Mouse (Mus musculus): ENCODE results near the gene Pde7b. TPM values are rescaled to one million over a fixed set of nuclear protein-coding genes. Genes with fewer than 3 reads are reported as not detected.

Pde7b gene
- total and polyA plus RNA-seq, 3 experiments = 3.5 to 15.8 (median 12.4) TPM

DNA sequence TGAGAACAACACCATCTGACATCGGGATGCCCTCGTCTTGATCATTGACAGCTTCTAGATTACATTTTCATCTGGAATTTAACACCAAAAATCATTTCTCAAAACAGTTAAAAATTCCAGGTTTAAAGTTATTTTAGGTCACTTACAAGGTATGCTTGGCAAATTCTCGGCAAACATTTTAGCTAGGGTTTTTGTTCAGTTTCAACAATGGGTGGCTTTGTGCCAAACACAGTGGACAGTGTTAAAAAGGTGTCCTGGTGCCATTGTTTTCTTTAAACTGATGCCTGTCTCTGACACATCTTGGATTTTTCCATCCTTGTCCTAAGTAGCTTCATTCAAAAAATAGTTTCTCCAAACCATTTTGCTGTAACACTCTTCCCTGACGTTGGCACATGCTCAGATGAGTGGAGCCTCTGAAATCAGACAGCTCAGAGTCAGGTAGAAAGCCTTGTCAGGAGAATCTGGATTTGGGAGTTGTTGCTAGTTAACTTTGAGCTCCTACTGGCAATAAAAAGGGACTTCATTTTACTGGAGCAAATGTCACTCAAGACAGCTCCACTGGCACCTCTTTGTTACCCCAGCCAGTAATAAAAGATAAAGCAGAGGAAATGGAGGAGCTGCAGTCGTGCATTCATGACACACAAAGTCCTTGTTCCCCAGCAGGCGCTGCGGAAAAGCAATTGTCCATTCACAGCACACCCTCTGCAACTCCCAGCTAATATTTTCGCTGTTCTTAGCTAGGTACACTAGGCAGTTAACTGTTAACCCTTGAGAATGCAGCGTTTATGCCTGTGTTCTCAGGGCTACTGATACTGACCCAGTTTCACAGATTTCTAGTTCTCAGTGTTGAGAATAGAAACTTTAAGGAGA is 2.0 kb downstream of the Pde7b start:
- DNase-seq = peak; percentile 5

GRCm38 (mm10) chr10:20719201-20719600 is 5.7 kb downstream of the Pde7b start:
- DNase-seq = no peak

- no peak for DNase-seq
Observed at GRCm38 (mm10) chr10:20700633-20701032, 24.2 kb downstream of the Pde7b start.

DNA sequence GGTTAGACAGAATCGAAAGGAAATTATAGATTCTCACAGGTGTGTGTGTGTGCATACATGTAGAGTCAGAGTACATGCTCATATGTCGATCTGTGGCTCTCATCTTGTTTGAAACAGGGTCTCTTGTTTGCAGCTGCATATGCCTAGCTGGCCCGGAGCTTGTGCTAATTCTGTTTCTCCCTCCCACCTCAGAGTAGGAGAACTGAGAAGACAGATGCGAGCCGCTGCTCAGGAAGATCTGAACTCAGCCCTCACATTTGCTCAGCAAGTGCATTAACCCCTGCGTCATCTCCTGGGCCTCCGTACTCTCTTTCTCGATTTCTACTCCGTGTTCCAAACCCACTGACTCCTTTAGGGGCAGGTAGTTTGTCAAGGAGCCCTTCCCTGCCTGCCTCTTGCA is 25.0 kb downstream of the Pde7b start:
- DNase-seq = no peak

DNA sequence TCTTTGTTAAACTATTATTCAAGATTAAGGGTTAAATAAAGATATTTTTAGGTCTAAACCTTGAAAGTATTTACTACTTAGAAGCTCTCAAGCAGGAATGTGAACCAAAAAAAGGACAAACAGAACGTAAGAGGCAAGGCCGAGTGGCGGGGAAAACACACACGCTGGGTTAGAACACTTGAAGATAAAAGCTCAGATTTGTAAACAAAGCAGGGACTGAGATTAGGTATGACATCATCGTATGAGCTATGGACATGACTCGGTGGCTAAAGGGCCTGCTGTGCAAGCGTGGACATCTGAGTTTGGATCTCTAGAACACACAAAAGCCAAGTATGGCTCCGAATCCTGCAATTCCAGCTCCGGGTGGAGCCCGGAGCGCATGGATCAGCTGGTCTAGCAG is 29.2 kb downstream of the Pde7b start:
- no peak for DNase-seq

GRCm38 (mm10) chr10:20690002-20690401 is 34.9 kb downstream of the Pde7b start:
- DNase-seq = no peak

DNA sequence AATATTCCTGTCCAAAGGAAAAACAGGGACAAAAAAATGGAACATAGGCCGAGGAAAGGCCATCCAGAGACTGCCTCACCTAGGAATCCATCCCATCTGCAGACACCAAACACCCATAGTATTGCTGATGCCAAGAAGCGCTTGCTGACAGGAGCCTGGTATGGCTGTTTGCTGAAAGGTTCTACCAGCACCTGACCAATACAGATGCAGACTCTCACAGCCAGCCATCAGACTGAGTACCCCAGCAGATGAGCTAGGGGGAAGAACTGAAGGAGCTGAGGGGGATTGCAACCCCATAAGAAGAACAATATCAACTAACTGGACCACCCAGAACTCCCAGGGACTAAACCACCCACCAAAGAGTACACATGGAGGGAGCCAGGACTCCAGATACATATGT is 40.7 kb downstream of the Pde7b start:
- no peak for DNase-seq

GRCm38 (mm10) chr10:20680986-20681385 is 43.9 kb downstream of the Pde7b start:
- no peak for DNase-seq

DNA sequence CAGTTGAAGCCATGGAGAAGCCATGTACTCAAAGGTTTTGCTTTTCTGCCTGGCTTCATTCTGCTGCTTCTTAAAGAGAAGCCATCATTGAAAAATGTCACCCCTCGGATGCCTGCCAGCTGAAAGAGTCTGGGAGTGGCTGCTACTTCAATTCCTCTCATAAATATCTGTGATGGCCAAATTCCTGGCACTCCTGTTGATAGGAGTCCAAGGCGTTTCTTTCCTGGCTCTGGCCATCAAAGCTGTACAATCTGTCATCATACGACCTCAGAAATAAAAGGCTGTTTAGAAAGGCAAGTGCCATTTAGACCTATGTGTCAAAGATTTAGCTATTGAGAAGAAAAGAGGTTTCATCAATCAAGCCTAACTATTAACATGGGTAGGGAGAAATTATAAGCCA is 49.6 kb downstream of the Pde7b start:
- peak; percentile 61 for DNase-seq

- DNase-seq = peak; percentile 31
Observed at GRCm38 (mm10) chr10:20673798-20674197, 51.1 kb downstream of the Pde7b start.

GRCm38 (mm10) chr10:20672591-20672990 is 52.3 kb downstream of the Pde7b start:
- DNase-seq = no peak

DNA sequence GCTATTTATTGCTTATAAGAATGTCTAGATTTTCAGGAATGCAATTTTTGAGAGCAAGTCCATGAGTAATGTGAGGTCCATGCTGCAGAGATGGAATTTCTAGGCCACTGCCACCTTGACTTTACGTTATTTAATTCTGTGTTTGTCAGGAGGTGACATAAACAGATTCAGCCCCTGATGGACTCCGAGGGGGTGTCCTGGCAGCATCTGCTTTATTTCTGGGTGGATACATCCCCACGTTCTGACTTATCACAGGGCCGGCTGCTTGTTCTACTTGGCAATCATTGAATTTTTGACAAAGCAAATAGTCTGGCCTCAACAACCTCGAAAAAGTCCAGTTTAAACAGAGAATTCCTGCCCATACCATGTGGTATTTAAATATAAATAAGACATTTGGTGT is 53.3 kb downstream of the Pde7b start:
- no peak for DNase-seq

- no peak for DNase-seq
Observed at GRCm38 (mm10) chr10:20670541-20670940, 54.3 kb downstream of the Pde7b start.

GRCm38 (mm10) chr10:20669467-20669866 is 55.4 kb downstream of the Pde7b start:
- no peak for DNase-seq

- DNase-seq = no peak
Observed at GRCm38 (mm10) chr10:20668577-20668976, 56.3 kb downstream of the Pde7b start.

GRCm38 (mm10) chr10:20666655-20667054 is 58.2 kb downstream of the Pde7b start:
- no peak for DNase-seq

- DNase-seq = no peak
Observed at GRCm38 (mm10) chr10:20662951-20663350, 61.9 kb downstream of the Pde7b start.

DNA sequence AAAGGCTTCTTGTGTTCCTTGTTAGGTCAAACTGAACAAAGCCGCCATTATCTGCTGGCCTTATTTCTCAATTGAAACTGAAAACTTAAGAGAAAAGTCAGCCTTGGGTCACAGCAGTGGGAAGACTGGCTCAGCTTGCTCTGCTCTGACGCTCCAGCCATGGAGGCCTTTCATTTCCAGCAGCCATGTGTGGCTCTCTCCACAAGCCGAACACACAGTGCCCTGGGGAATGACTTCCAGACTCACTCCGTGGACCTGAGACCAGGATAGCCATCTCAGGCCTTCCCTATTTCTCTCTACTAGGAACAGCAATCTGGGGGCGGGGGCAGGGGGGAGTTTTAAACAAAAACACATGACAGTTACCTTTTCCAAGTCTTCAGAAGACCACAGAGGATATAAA is 63.2 kb downstream of the Pde7b start:
- DNase-seq = no peak

DNA sequence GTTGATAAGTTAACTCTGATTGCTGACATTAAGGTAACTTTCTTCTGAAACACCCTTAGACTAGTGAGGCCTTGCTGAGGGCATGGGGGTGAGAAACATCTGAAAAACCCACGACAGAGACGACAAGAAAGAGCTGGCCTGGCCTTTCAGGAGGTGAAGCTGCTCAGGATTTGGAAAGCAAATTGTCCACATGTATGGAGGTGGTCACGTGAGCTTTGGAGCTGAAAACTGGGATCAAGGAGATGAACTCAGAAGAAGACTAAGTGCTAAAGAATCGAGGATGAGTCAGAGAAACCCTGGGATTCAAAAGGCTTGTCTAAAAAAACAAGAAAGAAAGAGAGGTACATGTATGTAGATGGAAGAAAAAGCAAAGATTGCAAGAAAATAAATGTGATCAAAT is 65.2 kb downstream of the Pde7b start:
- no peak for DNase-seq

GRCm38 (mm10) chr10:20659268-20659667 is 65.6 kb downstream of the Pde7b start:
- DNase-seq = no peak

- no peak for DNase-seq
Observed at GRCm38 (mm10) chr10:20658716-20659115, 66.2 kb downstream of the Pde7b start.

- no peak for DNase-seq
Observed at GRCm38 (mm10) chr10:20657316-20658081, 67.4 kb downstream of the Pde7b start.

GRCm38 (mm10) chr10:20654590-20654989 is 70.3 kb downstream of the Pde7b start:
- DNase-seq = no peak

All from adrenal gland, adult 2 months (tissue).